1 mouse cellular context compared by ENCODE assay signal in genomic region chr17:44766975-44767374, GRCm38 (mm10).
A peak's percentile ranks its signal among the peaks of the same experiment; 100 is the strongest.
TF ChIP-seq lines count a peak whose summit lies in the region.

No protein-coding gene starts in this region.

TF ChIP-seq in C2C12, 6 proteins besides CTCF, POLR2A, EP300 and RAD21 (continued from another document):
- TF ChIP-seq MYOD1 (IDR thresholded peaks at IDR 0.05; ENCODE audit: control insufficient read depth, insufficient read length, low read depth), result peak; percentile 47
